8 mouse cellular contexts compared by ENCODE assay signal in genomic region chr19:25207731-25208361, GRCm38 (mm10). TPM values are rescaled to one million over a fixed set of nuclear protein-coding genes. Genes with fewer than 3 reads are reported as not detected.
A peak's percentile ranks its signal among the peaks of the same experiment; 100 is the strongest.
DNase-seq lines count a peak whose midpoint lies in the region; ATAC-seq lines count a peak whose summit lies in the region.

No protein-coding gene starts in this region.

- no peaks in the 10 kb centered on the region for H3K9me3 ChIP-seq in liver, embryonic 13.5 days (replicated peaks)
- H3K9me3 ChIP-seq in forebrain, embryonic 13.5 days (replicated peaks) = no peaks in the 10 kb centered on the region; the same call in 1 of the 2 replicates
- no peaks in the 10 kb centered on the region for H3K9me3 ChIP-seq in hindbrain, embryonic 16.5 days (ENCODE audit: control insufficient read depth, low read length)
- H3K9me3 ChIP-seq in midbrain, embryonic 14.5 days (ENCODE audit: control insufficient read depth, low read length) = no peaks in the 10 kb centered on the region

- ATAC-seq in liver, embryonic 13.5 days (ENCODE audit: low read depth) = no peak
- ATAC-seq in forebrain, embryonic 13.5 days = peak; percentile 38; the same call in 1 of the 2 replicates
- no peak for ATAC-seq in hindbrain, embryonic 16.5 days
- no peak; the same call in 1 of the 2 replicates for ATAC-seq in midbrain, embryonic 14.5 days (ENCODE audit: low FRiP score, low TSS enrichment)
- ATAC-seq in cerebellum, adult (ENCODE audit: insufficient number of reproducible peaks, low FRiP score, low TSS enrichment) = no peak

- no peak overlapping the region for H3K4me3 ChIP-seq in liver, embryonic 13.5 days (replicated peaks)
- H3K4me3 ChIP-seq in forebrain, embryonic 13.5 days = peak overlapping the region; percentile 21
- peak overlapping the region; percentile 17; the same call in 1 of the 2 replicates for H3K4me3 ChIP-seq in hindbrain, embryonic 16.5 days (ENCODE audit: low read length)
- peak overlapping the region; percentile 19 for H3K4me3 ChIP-seq in midbrain, embryonic 14.5 days (replicated peaks; ENCODE audit: low read depth, low read length)

- H3K36me3 ChIP-seq in liver, embryonic 13.5 days = peaks cover 4% of the 10 kb centered on the region; the same call in 1 of the 2 replicates
- H3K36me3 ChIP-seq in forebrain, embryonic 13.5 days (ENCODE audit: poor library complexity, severe bottlenecking) = no peaks in the 10 kb centered on the region
- H3K36me3 ChIP-seq in hindbrain, embryonic 16.5 days (ENCODE audit: control insufficient read depth, insufficient read depth, low read length) = no peaks in the 10 kb centered on the region
- no peaks in the 10 kb centered on the region for H3K36me3 ChIP-seq in midbrain, embryonic 14.5 days (ENCODE audit: control insufficient read depth, insufficient read depth, low read length)

- whole genome bisulfite sequencing in liver, embryonic 13.5 days (ENCODE audit: insufficient replicate concordance) = 25% methylated on average over 23 of the region's 23 CpGs
- WGBS in forebrain, embryonic 13.5 days = 6% methylated on average over 23 of the region's 23 CpGs
- 7% methylated on average over 23 of the region's 23 CpGs for WGBS in hindbrain, embryonic 16.5 days
- 2% methylated on average over 23 of the region's 23 CpGs for WGBS in midbrain, embryonic 14.5 days

- no peak overlapping the region for H3K9ac ChIP-seq in liver, embryonic 13.5 days
- peak overlapping the region; percentile 46 for H3K9ac ChIP-seq in forebrain, embryonic 13.5 days
- H3K9ac ChIP-seq in hindbrain, embryonic 16.5 days (ENCODE audit: low read depth, low read length) = peak overlapping the region; percentile 47
- peak overlapping the region; percentile 37; the same call in 1 of the 2 replicates for H3K9ac ChIP-seq in midbrain, embryonic 14.5 days (replicated peaks; ENCODE audit: low read length)

- H3K27ac ChIP-seq in liver, embryonic 13.5 days = no peak overlapping the region
- no peak overlapping the region for H3K27ac ChIP-seq in forebrain, embryonic 13.5 days
- H3K27ac ChIP-seq in hindbrain, embryonic 16.5 days (ENCODE audit: low read depth, low read length) = no peak overlapping the region
- H3K27ac ChIP-seq in midbrain, embryonic 14.5 days (replicated peaks; ENCODE audit: low read depth, low read length) = 0 out of 2 replicates have a peak overlapping the region, but pooled peaks have one; percentile 32

- peaks cover 19% of the 10 kb centered on the region for H3K27me3 ChIP-seq in liver, embryonic 13.5 days
- peaks cover 15% of the 10 kb centered on the region; the same call in 1 of the 2 replicates for H3K27me3 ChIP-seq in forebrain, embryonic 13.5 days
- H3K27me3 ChIP-seq in hindbrain, embryonic 16.5 days (replicated peaks; ENCODE audit: control insufficient read depth, insufficient read depth, low read length) = peaks cover 2% of the 10 kb centered on the region
- 0 out of 2 replicates have a peak, but pooled peaks cover 3% of the 10 kb centered on the region for H3K27me3 ChIP-seq in midbrain, embryonic 14.5 days (ENCODE audit: control insufficient read depth, insufficient read depth, low read length)

- 0 out of 2 replicates have a peak overlapping the region, but pooled peaks have one; percentile 12 for H3K4me2 ChIP-seq in liver, embryonic 13.5 days
- peak overlapping the region; percentile 55 for H3K4me2 ChIP-seq in forebrain, embryonic 13.5 days
- peak overlapping the region; percentile 37 for H3K4me2 ChIP-seq in hindbrain, embryonic 16.5 days (ENCODE audit: low read length)
- H3K4me2 ChIP-seq in midbrain, embryonic 14.5 days (ENCODE audit: low read length) = peak overlapping the region; percentile 52

- H3K4me1 ChIP-seq in liver, embryonic 13.5 days (replicated peaks) = peaks cover 4% of the 10 kb centered on the region; the same call in 1 of the 2 replicates
- H3K4me1 ChIP-seq in forebrain, embryonic 13.5 days = peaks cover 14% of the 10 kb centered on the region
- peaks cover 10% of the 10 kb centered on the region for H3K4me1 ChIP-seq in hindbrain, embryonic 16.5 days (ENCODE audit: control insufficient read depth, insufficient read depth, low read depth, low read length)
- peaks cover 15% of the 10 kb centered on the region for H3K4me1 ChIP-seq in midbrain, embryonic 14.5 days (ENCODE audit: control insufficient read depth, insufficient read depth, low read length)

- DNase-seq in liver, embryonic 13.5 days = no peak
- DNase-seq in liver (no peak), adipocyte (ENCODE audit: low spot score) (no peak)
- peak; percentile 76 for DNase-seq in midbrain, embryonic 14.5 days
- DNase-seq in left cerebral cortex, adult 18-20 months (ENCODE audit: low spot score in 2 of 2) = no peak

RNA-seq across cellular contexts. Expression of gene Kank1, which starts 28.9 kb away (rescaled TPM):
- polyA plus RNA-seq in liver, embryonic 13.5 days (2015; fragmentation: Nextera tagmentation; extraction: Ambion mirVana) = 3.5 and 5.7 TPM in 2 replicates
- 2.7 and 3.1 TPM in 2 replicates for polyA plus RNA-seq in forebrain, embryonic 13.5 days (2015; fragmentation: Nextera tagmentation; extraction: Ambion mirVana)
- polyA plus RNA-seq in hindbrain, embryonic 16.5 days (2015; fragmentation: Nextera tagmentation; extraction: Ambion mirVana) = 13.2 and 14.4 TPM in 2 replicates
- polyA plus RNA-seq in midbrain, embryonic 14.5 days (2014; fragmentation: Nextera tagmentation; extraction: Ambion mirVana) = 4.6 and 4.7 TPM in 2 replicates
- total RNA-seq in left cerebral cortex, adult 18-20 months (2021) = 10 to 100 TPM; 13.4 to 13.6 TPM
